Mouse (Mus musculus): ENCODE measurements around the gene Epb41l4b. TPM values are rescaled to one million over a fixed set of nuclear protein-coding genes. Genes with fewer than 3 reads are reported as not detected.

Epb41l4b gene
- polyA plus RNA-seq, 1 experiment from 2014 or later = 0.69 TPM

GRCm38 (mm10) chr4:57142374-57143025 is 737 bp downstream of the Epb41l4b start:
- ATAC-seq (replicated peaks) = peak; percentile 26
- Histone ChIP-seq H3K36me3 (no peaks in the 10 kb centered on the region), H3K9me3 (no peaks in the 10 kb centered on the region), H3K4me3 (peak overlapping the region; percentile 72), H3K4me1 (peaks cover 34% of the 10 kb centered on the region), H3K4me2 (replicated peaks) (peak overlapping the region; percentile 86), H3K9ac (replicated peaks) (peak overlapping the region; percentile 56), H3K27ac (replicated peaks) (no peak overlapping the region), H3K27me3 (peaks cover 41% of the 10 kb centered on the region)
- WGBS = under 1% methylated on average over 42 of the region's 43 CpGs

GRCm38 (mm10) chr4:57141908-57142361 is 1.3 kb downstream of the Epb41l4b start:
- ATAC-seq (replicated peaks) = 0 out of 2 replicates have a peak, but pooled peaks have one; percentile 15
- Histone ChIP-seq H3K9ac (replicated peaks) (peak overlapping the region; percentile 3; the same call in 1 of the 2 replicates), H3K4me2 (replicated peaks) (peak overlapping the region; percentile 86), H3K9me3 (no peaks in the 10 kb centered on the region), H3K4me1 (peaks cover 34% of the 10 kb centered on the region), H3K36me3 (no peaks in the 10 kb centered on the region), H3K27ac (replicated peaks) (no peak overlapping the region), H3K4me3 (peak overlapping the region; percentile 72), H3K27me3 (peaks cover 41% of the 10 kb centered on the region)
- WGBS = 3% methylated on average over 26 of the region's 26 CpGs

GRCm38 (mm10) chr4:57140992-57141717 is 2.1 kb downstream of the Epb41l4b start:
- peak overlapping the region; percentile 72 for H3K4me3 ChIP-seq
- no peak overlapping the region for H3K27ac ChIP-seq (replicated peaks)
- H3K9me3 ChIP-seq = no peaks in the 10 kb centered on the region
- ATAC-seq (replicated peaks) = no peak
- H3K4me2 ChIP-seq (replicated peaks) = peak overlapping the region; percentile 86
- 18% methylated on average over 15 of the region's 15 CpGs for WGBS
- no peaks in the 10 kb centered on the region for H3K36me3 ChIP-seq
- peaks cover 41% of the 10 kb centered on the region for H3K27me3 ChIP-seq
- H3K4me1 ChIP-seq = peaks cover 34% of the 10 kb centered on the region
- H3K9ac ChIP-seq (replicated peaks) = 0 out of 2 replicates have a peak overlapping the region, but pooled peaks have one; percentile 3

GRCm38 (mm10) chr4:57140200-57140799 is 2.9 kb downstream of the Epb41l4b start:
- no peaks in the 10 kb centered on the region for H3K9me3 ChIP-seq
- no peak overlapping the region for H3K4me2 ChIP-seq (replicated peaks)
- no peak overlapping the region for H3K9ac ChIP-seq (replicated peaks)
- no peaks in the 10 kb centered on the region for H3K36me3 ChIP-seq
- H3K4me3 ChIP-seq = no peak overlapping the region
- 28% methylated on average over 4 of the region's 4 CpGs for WGBS
- no peak overlapping the region for H3K27ac ChIP-seq (replicated peaks)
- peaks cover 34% of the 10 kb centered on the region for H3K4me1 ChIP-seq
- H3K27me3 ChIP-seq = peaks cover 37% of the 10 kb centered on the region
- ATAC-seq (replicated peaks) = no peak

- Histone ChIP-seq H3K36me3 (no peaks in the 10 kb centered on the region), H3K27ac (replicated peaks) (no peak overlapping the region), H3K4me1 (peaks cover 34% of the 10 kb centered on the region), H3K27me3 (peaks cover 31% of the 10 kb centered on the region), H3K9me3 (no peaks in the 10 kb centered on the region), H3K4me3 (no peak overlapping the region), H3K4me2 (replicated peaks) (no peak overlapping the region), H3K9ac (replicated peaks) (no peak overlapping the region)
- 58% methylated on average over 10 of the region's 10 CpGs for WGBS
- peak; percentile 30; the same call in 1 of the 2 replicates for ATAC-seq (replicated peaks)
Observed at GRCm38 (mm10) chr4:57139433-57139832, 3.8 kb downstream of the Epb41l4b start.

GRCm38 (mm10) chr4:57138093-57138440 is 5.2 kb downstream of the Epb41l4b start:
- 72% methylated on average over 6 of the region's 6 CpGs for WGBS
- Histone ChIP-seq H3K27me3 (peaks cover 26% of the 10 kb centered on the region), H3K4me1 (peaks cover 31% of the 10 kb centered on the region), H3K27ac (replicated peaks) (no peak overlapping the region), H3K4me3 (no peak overlapping the region), H3K36me3 (no peaks in the 10 kb centered on the region), H3K4me2 (replicated peaks) (no peak overlapping the region), H3K9me3 (no peaks in the 10 kb centered on the region), H3K9ac (replicated peaks) (no peak overlapping the region)
- no peak for ATAC-seq (replicated peaks)

DNA sequence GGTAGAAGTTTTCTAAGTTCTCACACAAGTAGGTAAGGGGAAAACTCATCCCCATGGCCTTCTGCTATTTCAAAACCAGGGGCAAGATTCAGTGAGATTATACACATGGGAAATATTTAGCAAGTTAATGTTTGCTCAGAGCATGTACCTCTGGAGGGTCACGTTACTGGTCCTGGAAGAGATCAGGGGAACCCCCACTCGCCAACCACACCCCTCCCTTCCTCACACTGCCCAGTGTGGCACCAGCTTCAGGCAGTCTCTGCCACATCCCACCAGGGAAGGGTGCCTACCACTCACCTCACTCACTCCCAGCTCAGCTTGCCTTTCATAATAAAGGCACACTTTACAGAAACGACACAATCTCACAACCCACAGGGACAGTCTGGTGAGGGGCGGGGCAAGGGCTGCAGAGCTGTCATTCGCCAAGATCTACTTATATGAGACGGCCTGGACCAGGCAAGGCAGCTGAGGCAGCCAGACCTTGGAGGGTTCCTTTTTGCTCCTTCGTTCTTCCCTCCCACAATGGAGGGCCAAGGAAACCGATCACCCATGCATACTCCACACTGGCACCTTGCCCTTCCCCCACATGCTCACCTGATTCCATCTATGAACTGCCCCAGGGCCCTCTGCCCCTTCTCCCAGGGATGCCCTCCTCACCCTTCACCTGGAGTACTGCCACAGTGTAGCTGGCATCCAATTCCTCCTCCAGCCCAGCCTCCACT is 5.7 kb downstream of the Epb41l4b start:
- no peak overlapping the region for H3K4me2 ChIP-seq (replicated peaks)
- no peak for ATAC-seq (replicated peaks)
- no peak overlapping the region for H3K9ac ChIP-seq (replicated peaks)
- H3K27me3 ChIP-seq = peaks cover 26% of the 10 kb centered on the region
- peaks cover 28% of the 10 kb centered on the region for H3K4me1 ChIP-seq
- WGBS = 75% methylated on average over 8 of the region's 8 CpGs
- H3K4me3 ChIP-seq = no peak overlapping the region
- H3K27ac ChIP-seq (replicated peaks) = no peak overlapping the region
- no peaks in the 10 kb centered on the region for H3K9me3 ChIP-seq
- no peaks in the 10 kb centered on the region for H3K36me3 ChIP-seq

DNA sequence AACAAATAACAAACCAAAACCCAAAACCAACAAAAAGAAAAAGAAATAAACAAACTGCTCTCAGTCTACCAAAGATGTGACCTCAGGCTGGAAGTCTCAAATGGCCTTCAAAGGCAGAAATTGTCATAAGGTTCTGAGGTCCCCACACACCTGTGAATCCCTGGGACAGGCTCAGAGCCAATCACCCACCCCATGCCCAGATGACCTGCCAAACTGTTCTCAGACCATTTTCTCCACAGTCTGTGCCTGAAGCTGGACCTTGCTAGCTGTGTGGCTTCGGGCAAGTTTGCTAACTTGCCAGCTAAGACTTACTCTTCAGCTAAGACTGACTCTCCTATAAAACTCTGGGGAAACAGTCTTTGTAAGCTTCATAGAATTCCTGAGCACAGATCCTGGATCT is 7.8 kb downstream of the Epb41l4b start:
- 84% methylated on average over 1 of the region's 1 CpGs for WGBS
- Histone ChIP-seq H3K9me3 (no peaks in the 10 kb centered on the region), H3K9ac (replicated peaks) (no peak overlapping the region), H3K27me3 (peaks cover 11% of the 10 kb centered on the region), H3K4me2 (replicated peaks) (no peak overlapping the region), H3K36me3 (no peaks in the 10 kb centered on the region), H3K27ac (replicated peaks) (no peak overlapping the region), H3K4me3 (no peak overlapping the region), H3K4me1 (peaks cover 8% of the 10 kb centered on the region)
- no peak for ATAC-seq (replicated peaks)

DNA sequence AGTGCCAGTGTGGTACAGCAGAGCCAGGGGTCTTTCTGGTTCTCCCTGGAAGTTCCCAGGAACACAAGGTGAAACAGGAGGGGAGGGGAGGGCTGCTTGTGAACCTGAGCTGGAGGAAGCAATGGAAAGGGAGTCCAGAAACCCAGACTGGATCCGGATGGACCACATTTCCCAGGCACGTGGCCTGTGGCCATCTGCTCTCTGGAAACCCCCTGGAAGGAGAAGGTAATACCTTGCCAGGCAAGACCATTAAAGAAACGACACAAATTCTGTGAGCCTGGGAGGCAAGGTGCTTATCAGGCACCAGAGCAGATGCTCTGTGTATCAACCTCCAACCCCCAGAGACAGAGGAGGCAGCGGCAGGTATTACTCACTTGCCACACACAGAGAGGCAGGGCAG is 8.7 kb downstream of the Epb41l4b start:
- H3K27me3 ChIP-seq = peaks cover 2% of the 10 kb centered on the region; the same call in 1 of the 2 replicates
- no peak overlapping the region for H3K4me2 ChIP-seq (replicated peaks)
- H3K4me3 ChIP-seq = no peak overlapping the region
- peaks cover 7% of the 10 kb centered on the region for H3K4me1 ChIP-seq
- no peaks in the 10 kb centered on the region for H3K9me3 ChIP-seq
- H3K36me3 ChIP-seq = no peaks in the 10 kb centered on the region
- H3K27ac ChIP-seq (replicated peaks) = no peak overlapping the region
- 70% methylated on average over 4 of the region's 4 CpGs for WGBS
- no peak for ATAC-seq (replicated peaks)
- H3K9ac ChIP-seq (replicated peaks) = no peak overlapping the region

DNA sequence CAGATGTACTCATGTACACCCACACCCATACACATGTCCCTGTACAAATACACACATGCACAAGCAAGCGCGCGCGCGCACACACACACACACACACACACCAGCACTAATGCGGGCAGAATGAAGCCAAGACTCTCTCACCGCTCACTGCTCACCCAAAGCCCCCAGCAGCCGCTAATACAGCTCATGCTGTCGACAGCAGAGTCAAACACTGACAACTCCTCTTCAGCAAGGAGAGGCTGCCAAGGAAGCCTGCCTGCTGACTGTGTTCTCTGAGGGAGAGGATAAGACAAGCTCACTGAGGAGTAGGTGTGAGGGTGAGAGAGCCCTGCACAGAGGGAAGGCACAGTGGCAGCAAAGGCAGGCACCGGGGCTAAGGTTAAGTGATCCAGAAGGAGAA is 11.4 kb downstream of the Epb41l4b start:
- no peaks in the 10 kb centered on the region for H3K4me1 ChIP-seq
- no peaks in the 10 kb centered on the region for H3K9me3 ChIP-seq
- WGBS = 75% methylated on average over 10 of the region's 10 CpGs
- no peak overlapping the region for H3K9ac ChIP-seq (replicated peaks)
- H3K4me2 ChIP-seq (replicated peaks) = no peak overlapping the region
- H3K4me3 ChIP-seq = no peak overlapping the region
- H3K27me3 ChIP-seq = no peaks in the 10 kb centered on the region
- H3K27ac ChIP-seq (replicated peaks) = no peak overlapping the region
- no peak; the same call in 1 of the 2 replicates for ATAC-seq (replicated peaks)
- H3K36me3 ChIP-seq = no peaks in the 10 kb centered on the region

DNA sequence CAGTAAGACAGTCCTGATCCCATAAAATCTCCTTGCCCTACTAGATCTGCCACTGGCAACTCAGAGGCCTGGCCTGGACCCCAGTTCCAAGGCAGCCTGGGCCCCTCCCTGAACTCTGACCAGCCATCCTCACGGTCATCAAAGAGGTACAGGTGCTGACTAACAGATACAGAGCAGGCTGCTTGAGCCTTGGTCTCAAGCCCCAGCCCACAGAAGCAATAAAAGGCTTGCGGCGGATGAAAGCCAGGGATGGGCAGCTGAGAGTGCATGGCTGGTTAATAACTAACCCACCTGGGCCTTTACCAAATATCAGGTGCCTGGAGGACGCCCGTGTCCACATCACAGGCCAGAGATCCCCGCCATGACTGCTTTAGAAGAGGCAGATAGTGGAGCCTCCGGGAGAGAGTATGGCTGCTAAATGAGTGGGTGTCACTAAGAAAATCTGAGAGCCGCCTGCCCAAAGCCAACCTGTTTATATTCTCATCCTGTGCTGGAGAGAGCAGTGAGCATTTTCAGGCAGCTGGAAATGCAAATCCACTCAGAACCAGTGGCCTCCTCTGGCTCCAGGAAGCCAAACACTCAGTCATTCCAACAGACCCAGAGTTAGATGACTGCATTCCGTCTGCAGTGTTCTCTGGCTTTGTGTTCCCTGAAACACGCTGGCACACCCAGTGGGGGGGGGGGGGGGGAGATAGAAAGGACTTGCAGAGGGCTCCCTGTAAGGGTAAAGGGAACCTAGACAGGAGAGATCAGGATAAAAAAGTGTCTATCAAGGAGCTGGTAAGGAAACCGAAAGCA is 13.3 kb downstream of the Epb41l4b start:
- no peaks in the 10 kb centered on the region for H3K9me3 ChIP-seq
- no peak overlapping the region for H3K27ac ChIP-seq (replicated peaks)
- no peaks in the 10 kb centered on the region for H3K36me3 ChIP-seq
- H3K4me3 ChIP-seq = no peak overlapping the region
- H3K27me3 ChIP-seq = no peaks in the 10 kb centered on the region
- H3K4me1 ChIP-seq = no peaks in the 10 kb centered on the region
- no peak for ATAC-seq (replicated peaks)
- no peak overlapping the region for H3K4me2 ChIP-seq (replicated peaks)
- H3K9ac ChIP-seq (replicated peaks) = no peak overlapping the region
- WGBS = 70% methylated on average over 11 of the region's 11 CpGs

Data from forebrain, embryonic 15.5 days (tissue).